Mouse (Mus musculus) thymus, adult 2 months (tissue): ENCODE measurements around the gene Hoxd10. TPM values are rescaled to one million over a fixed set of nuclear protein-coding genes. Genes with fewer than 3 reads are reported as not detected.

Experiments used
- DNase-seq: peaks from one replicate; pipeline ENCODE4 v3.0.0; 2021
- H3K27ac ChIP-seq: fragments of 200-500 bp; 2 replicates; pipeline ENCODE4 v1.5.1; 2012; ENCODE audit warnings: low read length, control low read depth; ENCODE audit not compliant: control insufficient read depth, insufficient read depth
- H3K27me3 ChIP-seq: fragments of 200-500 bp; 2 replicates; pipeline ENCODE4 v1.6.1; 2012; ENCODE audit warnings: mild to moderate bottlenecking, low read length, moderate library complexity, mixed read lengths; ENCODE audit not compliant: control insufficient read depth, insufficient read depth
- H3K36me3 ChIP-seq: fragments of 200-500 bp; 2 replicates; pipeline ENCODE4 v1.6.1; 2012; ENCODE audit warnings: mild to moderate bottlenecking, low read length, moderate library complexity; ENCODE audit not compliant: control insufficient read depth, insufficient read depth
- H3K4me1 ChIP-seq: fragments of 200-500 bp; replicated peaks from 2 replicates; pipeline ENCODE4 v1.6.1; 2012; ENCODE audit warnings: low read length; ENCODE audit not compliant: control insufficient read depth, insufficient read depth
- H3K4me3 ChIP-seq: fragments of 200-500 bp; 2 replicates; pipeline ENCODE4 v1.5.1; 2012; ENCODE audit warnings: mild to moderate bottlenecking, low read length, control low read depth, moderate library complexity; ENCODE audit not compliant: control insufficient read depth, insufficient read depth
- CTCF ChIP-seq: fragments of 200-500 bp; IDR thresholded peaks from 2 replicates; pipeline ENCODE4 v1.5.1; 2012; ENCODE audit warnings: mild to moderate bottlenecking, control low read depth, low read length, moderate library complexity, borderline replicate concordance; ENCODE audit not compliant: control insufficient read depth, poor library complexity, insufficient read depth; ENCODE audit errors: extremely low read depth
- POLR2A ChIP-seq: fragments of 200-500 bp; IDR thresholded peaks from 2 replicates; pipeline ENCODE4 v1.6.1; 2012; ENCODE audit warnings: mild to moderate bottlenecking, low read length, control low read depth, moderate library complexity; ENCODE audit not compliant: control insufficient read depth, poor library complexity, insufficient read depth; ENCODE audit errors: extremely low read depth
- WGBS: fragments of 180-500 bp; shearing (Covaris S2); methylation state at CpG from one replicate; pipeline ENCODE4 v1.1.7; 2018; 5-methylcytosine and 5-hydroxymethylcytosine counted together
- polyA plus RNA-seq: library from polyadenylated mRNA; depleted of rRNA; stranded (reverse); fragments of >200 nt; gene quantifications from 2 replicates; pipeline ENCODE4 v1.2.3, GENCODE M21; 2012

The Hoxd10 gene
- polyA plus RNA-seq, 1 experiment: not detected

DNA sequence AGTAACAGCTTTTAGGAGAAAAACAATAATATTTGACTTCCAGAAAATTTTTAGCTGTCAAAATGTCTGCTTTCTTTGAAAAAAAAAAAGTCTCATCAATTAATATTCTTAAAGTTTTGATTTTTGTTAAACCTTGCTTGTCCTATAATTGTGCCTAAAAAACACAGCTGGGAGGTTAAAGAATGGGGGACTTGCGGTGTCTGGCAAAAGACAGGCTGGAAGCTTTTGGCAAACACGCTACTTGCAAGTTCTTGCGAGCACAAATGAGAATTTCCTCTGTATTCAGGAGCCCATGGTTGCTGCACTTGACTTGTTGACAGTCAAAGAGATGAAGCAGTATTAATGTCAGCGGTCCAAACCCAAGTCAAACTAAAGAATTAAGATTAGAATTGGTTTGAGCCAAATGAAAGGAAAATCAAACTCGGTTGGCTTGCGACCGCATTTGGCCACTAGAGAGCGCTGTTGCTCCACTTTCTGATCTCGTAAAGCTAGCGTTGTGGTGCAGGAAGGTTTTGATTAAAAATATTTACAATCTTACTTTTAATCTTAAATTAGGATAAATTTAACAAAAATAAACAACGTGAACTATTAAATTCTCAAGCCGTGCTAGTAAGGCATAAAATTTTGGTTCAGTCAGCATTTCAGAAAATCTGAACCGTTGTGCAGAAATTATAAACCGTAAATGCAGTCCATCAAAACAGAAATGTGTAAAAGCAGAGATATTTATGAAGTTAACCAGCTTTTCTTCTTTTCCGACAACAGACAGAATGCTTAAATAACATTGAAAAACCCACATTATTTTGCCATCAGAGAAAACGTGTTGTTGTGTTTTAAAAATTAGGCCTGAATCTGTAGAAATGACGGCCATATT is 10.5 kb downstream of the Hoxd10 start:
- no peak for TF ChIP-seq POLR2A
- no peak for TF ChIP-seq CTCF
- peaks cover 24% of the 10 kb centered on the region for H3K27me3 ChIP-seq
- H3K27ac ChIP-seq: no peak overlapping the region
- no peaks in the 10 kb centered on the region for H3K36me3 ChIP-seq
- DNase-seq: peak; percentile 62
- WGBS: 21% methylated on average over 17 of the region's 17 CpGs
- peaks cover 11% of the 10 kb centered on the region for H3K4me1 ChIP-seq
- no peak overlapping the region for H3K4me3 ChIP-seq

- Histone ChIP-seq H3K4me1 (peaks cover 11% of the 10 kb centered on the region), H3K27ac (no peak overlapping the region), H3K27me3 (peaks cover 27% of the 10 kb centered on the region), H3K4me3 (no peak overlapping the region), H3K36me3 (no peaks in the 10 kb centered on the region)
- 53% methylated on average over 6 of the region's 6 CpGs for WGBS
- DNase-seq: no peak
- no peak for TF ChIP-seq CTCF
- TF ChIP-seq POLR2A: no peak
Measured at GRCm38 (mm10) chr2:74702820-74703219, 11.1 kb downstream of the Hoxd10 start.

DNA sequence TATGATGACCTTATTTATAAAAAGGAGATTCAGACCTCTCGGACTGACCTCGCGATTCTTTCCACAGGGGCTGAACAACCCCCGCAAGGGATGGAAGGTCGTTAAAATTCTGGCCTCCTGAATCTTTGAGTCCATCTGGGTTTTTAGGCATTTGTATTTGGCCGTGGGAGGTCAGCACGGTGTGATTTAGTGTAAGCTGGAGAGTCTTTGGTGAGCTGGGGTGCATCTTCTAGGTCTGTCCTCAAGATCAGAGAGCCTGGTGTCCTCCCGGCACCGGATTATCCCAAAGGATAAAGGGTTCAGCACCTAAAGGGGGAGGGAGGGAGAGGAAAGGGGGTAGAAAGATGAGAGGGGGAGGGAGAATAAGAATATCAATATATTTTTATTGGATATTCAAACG is 11.6 kb downstream of the Hoxd10 start:
- WGBS: 34% methylated on average over 10 of the region's 10 CpGs
- H3K27ac ChIP-seq: no peak overlapping the region
- peaks cover 11% of the 10 kb centered on the region for H3K4me1 ChIP-seq
- no peak for DNase-seq
- H3K4me3 ChIP-seq: no peak overlapping the region
- no peak for TF ChIP-seq CTCF
- no peak for TF ChIP-seq POLR2A
- peaks cover 22% of the 10 kb centered on the region for H3K27me3 ChIP-seq
- no peaks in the 10 kb centered on the region for H3K36me3 ChIP-seq

GRCm38 (mm10) chr2:74703720-74704392 is 12.1 kb downstream of the Hoxd10 start:
- peaks cover 26% of the 10 kb centered on the region for H3K27me3 ChIP-seq

DNA sequence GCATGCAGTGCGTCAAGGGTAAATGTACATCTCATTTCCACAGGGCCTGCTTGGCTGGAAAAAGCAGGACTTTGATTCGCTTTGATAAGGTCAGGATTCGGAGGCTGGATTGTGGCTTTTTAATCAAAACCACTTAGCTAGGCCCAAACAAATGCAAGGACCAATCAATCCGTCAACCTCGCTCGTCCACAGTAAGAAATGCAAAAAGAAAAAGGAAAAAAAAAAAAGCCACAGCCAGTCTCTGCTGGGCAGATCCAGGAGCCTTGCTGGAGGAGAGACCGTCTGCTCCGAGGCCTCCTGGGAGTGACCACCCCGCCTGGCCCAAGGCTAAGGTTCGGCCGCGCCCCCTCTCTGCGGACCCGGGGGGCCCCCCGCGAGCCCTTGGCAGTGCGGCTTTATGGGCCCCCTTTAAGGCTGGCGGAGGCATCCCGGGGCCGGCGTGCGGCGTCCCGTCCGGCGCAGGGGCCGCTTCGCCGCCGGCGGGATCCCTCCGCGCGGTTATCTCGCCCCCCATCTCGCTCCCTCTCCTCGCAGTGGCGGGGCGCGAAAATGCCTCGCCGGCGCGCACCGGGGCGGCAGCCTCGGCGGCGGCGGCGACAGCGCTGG is 12.8 kb downstream of the Hoxd10 start, which contains the start of gene Hoxd8:
TSS of gene Hoxd8 (plus strand) at position 223 of the 606 bp plus-strand sequence.
- Histone ChIP-seq H3K27me3 (peaks cover 25% of the 10 kb centered on the region), H3K36me3 (no peaks in the 10 kb centered on the region), H3K4me1 (peaks cover 11% of the 10 kb centered on the region), H3K27ac (no peak within 1 kb of the TSS), H3K4me3 (peak within 1 kb of the TSS; percentile 29; the same call in 1 of the 2 replicates)
- TF ChIP-seq CTCF (no peak), POLR2A (no peak)
- DNase-seq: no peak
- WGBS: 5% methylated on average over 52 of the region's 52 CpGs

More at GRCm38 (mm10) chr2:74703720-74704392, 12.1 kb downstream of the Hoxd10 start:
- Histone ChIP-seq H3K4me3 (no peak overlapping the region), H3K4me1 (peaks cover 11% of the 10 kb centered on the region), H3K36me3 (no peaks in the 10 kb centered on the region), H3K27ac (no peak overlapping the region)
- WGBS: 17% methylated on average over 26 of the region's 26 CpGs
- TF ChIP-seq POLR2A: no peak
- TF ChIP-seq CTCF: no peak
- DNase-seq: no peak

DNA sequence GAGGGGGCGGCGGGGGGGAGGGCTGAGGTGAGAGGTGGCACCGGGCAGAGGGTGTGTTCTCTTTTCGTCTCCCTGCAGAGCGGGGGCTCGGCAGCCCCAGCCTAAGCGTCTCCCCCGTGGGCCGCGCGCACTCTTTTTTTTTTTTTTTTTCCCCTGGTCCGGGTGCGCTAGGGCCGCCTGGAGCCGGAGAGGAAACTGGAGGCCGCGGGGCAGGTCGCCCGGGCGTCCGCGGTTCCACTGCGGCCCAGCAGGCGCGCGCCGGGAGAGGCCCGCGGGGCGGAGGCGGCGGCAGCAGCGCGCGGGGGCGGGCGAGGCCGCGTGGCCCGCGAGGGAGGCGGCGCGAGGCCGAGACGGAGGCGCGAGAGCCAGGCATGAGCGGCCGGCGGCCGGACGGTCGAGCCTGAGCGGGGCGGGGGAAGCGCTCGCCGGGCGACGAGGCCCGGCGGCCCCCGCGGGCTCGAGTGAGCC is 13.3 kb downstream of the Hoxd10 start:
- Histone ChIP-seq H3K27me3 (peaks cover 22% of the 10 kb centered on the region), H3K4me3 (peak overlapping the region; percentile 29; the same call in 1 of the 2 replicates), H3K4me1 (peaks cover 11% of the 10 kb centered on the region), H3K27ac (no peak overlapping the region), H3K36me3 (no peaks in the 10 kb centered on the region)
- WGBS: 6% methylated on average over 62 of the region's 66 CpGs
- TF ChIP-seq CTCF (no peak), POLR2A (no peak)
- no peak for DNase-seq
